Mouse (Mus musculus): Measurements from ENCODE around the gene Trpm5. TPM values are rescaled to one million over a fixed set of nuclear protein-coding genes. Genes with fewer than 3 reads are reported as not detected.

Trpm5 gene
- total RNA-seq, 2 experiments from 2014 or later = not detected

GRCm38 (mm10) chr7:143044049-143044825 is 50.2 kb downstream of the Trpm5 start:
- no peak for ATAC-seq (replicated peaks; ENCODE audit: poor library complexity, severe bottlenecking)

- peak; percentile 64 for ATAC-seq (replicated peaks; ENCODE audit: poor library complexity, severe bottlenecking)
These were observed 51.5 kb downstream of the Trpm5 start for GRCm38 (mm10) chr7:143042897-143043300.

- no peak for ATAC-seq (replicated peaks; ENCODE audit: poor library complexity, severe bottlenecking)
These were observed 52.4 kb downstream of the Trpm5 start for GRCm38 (mm10) chr7:143042089-143042488.

- no peak for ATAC-seq (replicated peaks; ENCODE audit: poor library complexity, severe bottlenecking)
These were observed 53.2 kb downstream of the Trpm5 start for GRCm38 (mm10) chr7:143041138-143041822.

- no peak for ATAC-seq (replicated peaks; ENCODE audit: poor library complexity, severe bottlenecking)
These were observed 53.9 kb downstream of the Trpm5 start for GRCm38 (mm10) chr7:143040561-143040960.

GRCm38 (mm10) chr7:143038174-143038931 is 56.1 kb downstream of the Trpm5 start:
- peak; percentile 64 for ATAC-seq (replicated peaks; ENCODE audit: poor library complexity, severe bottlenecking)

GRCm38 (mm10) chr7:143037306-143037705 is 57.1 kb downstream of the Trpm5 start:
- no peak for ATAC-seq (replicated peaks; ENCODE audit: poor library complexity, severe bottlenecking)

- no peak for ATAC-seq (replicated peaks; ENCODE audit: poor library complexity, severe bottlenecking)
These were observed 57.7 kb downstream of the Trpm5 start for GRCm38 (mm10) chr7:143036787-143037186.

GRCm38 (mm10) chr7:143034519-143035450 is 59.7 kb downstream of the Trpm5 start:
- no peak for ATAC-seq (replicated peaks; ENCODE audit: poor library complexity, severe bottlenecking)

GRCm38 (mm10) chr7:143034112-143034511 is 60.3 kb downstream of the Trpm5 start:
- no peak for ATAC-seq (replicated peaks; ENCODE audit: poor library complexity, severe bottlenecking)

- ATAC-seq (replicated peaks; ENCODE audit: poor library complexity, severe bottlenecking) = no peak
These were observed 60.9 kb downstream of the Trpm5 start for GRCm38 (mm10) chr7:143033581-143033980.

- no peak for ATAC-seq (replicated peaks; ENCODE audit: poor library complexity, severe bottlenecking)
These were observed 62.6 kb downstream of the Trpm5 start for GRCm38 (mm10) chr7:143031816-143032215.

- ATAC-seq (replicated peaks; ENCODE audit: poor library complexity, severe bottlenecking) = no peak
These were observed 67.2 kb downstream of the Trpm5 start for GRCm38 (mm10) chr7:143027196-143027595.

GRCm38 (mm10) chr7:143025496-143025895 is 68.9 kb downstream of the Trpm5 start:
- no peak for ATAC-seq (replicated peaks; ENCODE audit: poor library complexity, severe bottlenecking)

GRCm38 (mm10) chr7:143024293-143024692 is 70.1 kb downstream of the Trpm5 start:
- 0 out of 2 replicates have a peak, but pooled peaks have one; percentile 19 for ATAC-seq (replicated peaks; ENCODE audit: poor library complexity, severe bottlenecking)

GRCm38 (mm10) chr7:143023499-143023898 is 70.9 kb downstream of the Trpm5 start:
- ATAC-seq (replicated peaks; ENCODE audit: poor library complexity, severe bottlenecking) = peak; percentile 70

- ATAC-seq (replicated peaks; ENCODE audit: poor library complexity, severe bottlenecking) = peak; percentile 61
These were observed 72.9 kb downstream of the Trpm5 start for GRCm38 (mm10) chr7:143021356-143022164.

- no peak for ATAC-seq (replicated peaks; ENCODE audit: poor library complexity, severe bottlenecking)
These were observed 73.7 kb downstream of the Trpm5 start for GRCm38 (mm10) chr7:143020764-143021163.

GRCm38 (mm10) chr7:143020040-143020439 is 74.4 kb downstream of the Trpm5 start:
- ATAC-seq (replicated peaks; ENCODE audit: poor library complexity, severe bottlenecking) = no peak
